Mouse (Mus musculus): ENCODE measurements around the gene Pitpnb.

Pitpnb gene

GRCm38 (mm10) chr5:111330417-111331098 is at the start of gene Pitpnb:
Pitpnb (plus strand) TSS chr5:111330763.
- DNase-seq (ENCODE audit: low spot score), result peak; percentile 99

GRCm38 (mm10) chr5:111284420-111285175 is 46.0 kb upstream of the Pitpnb start:
- DNase-seq (ENCODE audit: low spot score), result no peak

GRCm38 (mm10) chr5:111287571-111287970 is 43.0 kb upstream of the Pitpnb start:
- DNase-seq (ENCODE audit: low spot score), result no peak

GRCm38 (mm10) chr5:111288486-111288885 is 42.1 kb upstream of the Pitpnb start:
- DNase-seq (ENCODE audit: low spot score), result no peak

GRCm38 (mm10) chr5:111290071-111290470 is 40.5 kb upstream of the Pitpnb start:
- no peak for DNase-seq (ENCODE audit: low spot score)

- no peak for DNase-seq (ENCODE audit: low spot score)
Observed at GRCm38 (mm10) chr5:111291639-111292038, 38.9 kb upstream of the Pitpnb start.

- no peak for DNase-seq (ENCODE audit: low spot score)
Observed at GRCm38 (mm10) chr5:111297801-111298200, 32.8 kb upstream of the Pitpnb start.

GRCm38 (mm10) chr5:111298706-111299105 is 31.9 kb upstream of the Pitpnb start:
- DNase-seq (ENCODE audit: low spot score), result no peak

GRCm38 (mm10) chr5:111300776-111301175 is 29.8 kb upstream of the Pitpnb start:
- DNase-seq (ENCODE audit: low spot score), result no peak

- no peak for DNase-seq (ENCODE audit: low spot score)
Observed at GRCm38 (mm10) chr5:111301736-111302135, 28.8 kb upstream of the Pitpnb start.

GRCm38 (mm10) chr5:111304730-111305129 is 25.8 kb upstream of the Pitpnb start:
- DNase-seq (ENCODE audit: low spot score), result no peak

GRCm38 (mm10) chr5:111310185-111310584 is 20.4 kb upstream of the Pitpnb start:
- no peak for DNase-seq (ENCODE audit: low spot score)

- no peak for DNase-seq (ENCODE audit: low spot score)
Observed at GRCm38 (mm10) chr5:111313833-111314232, 16.7 kb upstream of the Pitpnb start.

GRCm38 (mm10) chr5:111315061-111315460 is 15.5 kb upstream of the Pitpnb start:
- DNase-seq (ENCODE audit: low spot score), result no peak

GRCm38 (mm10) chr5:111317526-111317925 is 13.0 kb upstream of the Pitpnb start:
- no peak for DNase-seq (ENCODE audit: low spot score)

- no peak for DNase-seq (ENCODE audit: low spot score)
Observed at GRCm38 (mm10) chr5:111318946-111319345, 11.6 kb upstream of the Pitpnb start.

- DNase-seq (ENCODE audit: low spot score), result no peak
Observed at GRCm38 (mm10) chr5:111325813-111326212, 4.8 kb upstream of the Pitpnb start.

- no peak for DNase-seq (ENCODE audit: low spot score)
Observed at GRCm38 (mm10) chr5:111327420-111327819, 3.1 kb upstream of the Pitpnb start.

GRCm38 (mm10) chr5:111329782-111330416 is 664 bp upstream of the Pitpnb start:
- no peak for DNase-seq (ENCODE audit: low spot score)

GRCm38 (mm10) chr5:111331099-111331435 is 504 bp downstream of the Pitpnb start:
- no peak for DNase-seq (ENCODE audit: low spot score)

GRCm38 (mm10) chr5:111335939-111336691 is 5.6 kb downstream of the Pitpnb start:
- no peak for DNase-seq (ENCODE audit: low spot score)

GRCm38 (mm10) chr5:111341609-111342008 is 11.0 kb downstream of the Pitpnb start:
- DNase-seq (ENCODE audit: low spot score), result peak; percentile 35
